Mouse (Mus musculus) forebrain, embryonic 15.5 days (tissue): ENCODE results near the gene B3galt1. TPM values are rescaled to one million over a fixed set of nuclear protein-coding genes. Genes with fewer than 3 reads are reported as not detected.
A peak's percentile ranks its signal among the peaks of the same experiment; 100 is the strongest.

Experiments
- ATAC-seq: fragments of 200-750 bp; cut with Nextera tagmentation; replicated peaks from 2 replicates; pipeline ENCODE4 v1.8.0; 2017; ENCODE audit warnings: mild to moderate bottlenecking, moderate TSS enrichment, moderate library complexity
- H3K27ac ChIP-seq: fragments of 300-500 bp; sonication (generic); replicated peaks from 2 replicates; pipeline ENCODE4 v1.5.1; 2015; ENCODE audit warnings: mild to moderate bottlenecking, inconsistent platforms
- H3K27me3 ChIP-seq: fragments of 300-500 bp; sonication (generic); 2 replicates; pipeline ENCODE4 v1.6.1; 2015; ENCODE audit warnings: inconsistent platforms
- H3K36me3 ChIP-seq: fragments of 300-500 bp; sonication (generic); 2 replicates; pipeline ENCODE4 v1.6.1; 2015; ENCODE audit warnings: mild to moderate bottlenecking, inconsistent platforms
- H3K4me1 ChIP-seq: fragments of 300-500 bp; sonication (generic); 2 replicates; pipeline ENCODE4 v1.6.1; 2015; ENCODE audit warnings: inconsistent platforms
- H3K4me2 ChIP-seq: fragments of 300-500 bp; sonication (generic); replicated peaks from 2 replicates; pipeline ENCODE4 v1.6.1; 2015; ENCODE audit warnings: mild to moderate bottlenecking, inconsistent platforms
- H3K4me3 ChIP-seq: fragments of 300-500 bp; sonication (generic); 2 replicates; pipeline ENCODE4 v1.5.1; 2015; ENCODE audit warnings: mild to moderate bottlenecking, inconsistent platforms
- H3K9ac ChIP-seq: fragments of 300-500 bp; sonication (generic); replicated peaks from 2 replicates; pipeline ENCODE4 v1.6.1; 2015; ENCODE audit warnings: mild to moderate bottlenecking, inconsistent platforms
- H3K9me3 ChIP-seq: fragments of 300-500 bp; sonication (generic); 2 replicates; pipeline ENCODE4 v1.6.1; 2016; ENCODE audit warnings: inconsistent platforms
- WGBS: fragments of 180-500 bp; shearing (Covaris S2); methylation state at CpG from one replicate; pipeline ENCODE4 v1.1.7; 2015; ENCODE audit warnings: mixed read lengths; 5-methylcytosine and 5-hydroxymethylcytosine counted together
- polyA plus RNA-seq: library from polyadenylated mRNA; unstranded; fragments of >200 nt; fragmentation: Nextera tagmentation; extraction: Ambion mirVana; gene quantifications from 2 replicates; pipeline ENCODE4 v1.2.1, GENCODE M21; 2015

B3galt1 gene
- polyA plus RNA-seq, 1 experiment from 2014 or later: 56.0 TPM

DNA sequence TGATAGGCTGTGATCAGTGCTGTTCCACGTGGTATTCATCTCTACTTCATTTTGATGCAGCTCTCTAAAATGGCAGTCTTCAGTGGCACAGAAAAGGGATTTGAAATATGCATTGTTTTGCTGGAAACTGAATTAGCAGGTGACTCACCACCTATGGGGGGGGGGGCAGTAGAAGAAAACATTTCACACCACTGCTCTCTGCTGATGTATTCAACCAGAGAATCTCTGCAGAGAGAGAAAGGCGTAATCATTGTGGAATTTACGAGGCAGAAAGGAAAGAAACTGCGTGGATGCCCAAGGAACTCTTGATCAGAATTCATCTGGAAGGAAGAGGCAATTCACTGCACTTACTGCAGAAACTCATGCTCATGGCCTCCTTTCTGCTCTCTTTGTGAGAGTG, 445.7 kb downstream of the B3galt1 start:
- Histone ChIP-seq H3K4me1 (no peaks in the 10 kb centered on the region), H3K9ac (no peak overlapping the region), H3K27me3 (no peaks in the 10 kb centered on the region), H3K36me3 (no peaks in the 10 kb centered on the region), H3K4me3 (no peak overlapping the region), H3K9me3 (no peaks in the 10 kb centered on the region), H3K4me2 (no peak overlapping the region), H3K27ac (no peak overlapping the region)
- 88% methylated on average over 4 of the region's 4 CpGs for WGBS
- ATAC-seq: no peak

DNA sequence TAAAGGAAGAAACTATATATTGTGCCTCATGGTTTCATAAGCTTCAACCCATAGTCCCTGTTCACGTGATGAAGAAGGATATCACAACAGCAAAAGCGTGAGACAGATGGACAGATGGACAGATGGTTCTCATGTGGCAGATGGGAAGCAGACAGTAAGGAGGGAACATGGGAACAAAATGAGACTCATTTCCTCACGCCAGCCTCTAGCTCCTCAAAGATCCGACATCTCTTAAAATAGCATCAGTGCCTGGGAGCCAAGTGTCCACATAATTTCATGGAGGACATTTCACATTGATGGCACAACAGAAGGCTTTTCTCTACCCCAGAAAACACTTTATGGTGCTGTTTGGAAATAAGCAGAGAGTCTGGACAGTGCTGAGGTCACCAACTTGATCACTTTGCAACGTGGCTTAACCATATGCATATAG, 454.6 kb downstream of the B3galt1 start:
- Histone ChIP-seq H3K27ac (no peak overlapping the region), H3K36me3 (no peaks in the 10 kb centered on the region), H3K27me3 (no peaks in the 10 kb centered on the region), H3K4me1 (no peaks in the 10 kb centered on the region), H3K4me2 (no peak overlapping the region), H3K4me3 (no peak overlapping the region), H3K9ac (no peak overlapping the region), H3K9me3 (no peaks in the 10 kb centered on the region)
- no peak for ATAC-seq
- 70% methylated on average over 5 of the region's 5 CpGs for WGBS

DNA sequence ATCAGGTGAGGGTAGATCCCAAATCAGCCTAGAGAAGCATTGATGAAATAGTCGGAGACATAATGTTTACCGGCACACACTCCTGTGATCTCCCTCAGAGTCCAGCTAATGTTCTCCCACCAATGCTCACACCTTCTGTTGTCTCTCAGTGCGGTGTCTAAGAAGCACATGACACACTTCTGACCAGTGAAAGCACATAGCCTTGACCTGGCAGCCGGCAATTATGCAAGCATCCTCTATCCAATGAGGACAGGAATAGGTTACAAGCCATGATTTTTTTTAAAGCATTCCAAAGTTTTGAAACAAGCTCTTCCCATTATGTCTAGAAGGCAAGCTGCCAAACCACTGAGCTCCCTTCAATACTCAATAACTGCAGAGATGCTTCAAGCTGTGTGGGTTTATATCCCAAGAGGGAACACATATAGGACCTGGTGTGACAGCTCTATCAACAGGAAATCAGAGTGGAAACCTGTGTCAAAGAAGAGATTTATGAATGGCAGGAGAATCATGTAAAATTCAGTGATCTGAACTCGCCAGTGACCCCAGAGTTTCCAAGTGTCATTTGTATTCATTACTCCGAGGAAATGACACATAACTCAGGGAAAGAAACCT, 456.0 kb downstream of the B3galt1 start:
- no peak overlapping the region for H3K9ac ChIP-seq
- no peaks in the 10 kb centered on the region for H3K36me3 ChIP-seq
- 87% methylated on average over 6 of the region's 6 CpGs for WGBS
- no peaks in the 10 kb centered on the region for H3K4me1 ChIP-seq
- H3K27me3 ChIP-seq: no peaks in the 10 kb centered on the region
- H3K4me2 ChIP-seq: no peak overlapping the region
- no peak overlapping the region for H3K27ac ChIP-seq
- no peaks in the 10 kb centered on the region for H3K9me3 ChIP-seq
- no peak overlapping the region for H3K4me3 ChIP-seq
- ATAC-seq: no peak

DNA sequence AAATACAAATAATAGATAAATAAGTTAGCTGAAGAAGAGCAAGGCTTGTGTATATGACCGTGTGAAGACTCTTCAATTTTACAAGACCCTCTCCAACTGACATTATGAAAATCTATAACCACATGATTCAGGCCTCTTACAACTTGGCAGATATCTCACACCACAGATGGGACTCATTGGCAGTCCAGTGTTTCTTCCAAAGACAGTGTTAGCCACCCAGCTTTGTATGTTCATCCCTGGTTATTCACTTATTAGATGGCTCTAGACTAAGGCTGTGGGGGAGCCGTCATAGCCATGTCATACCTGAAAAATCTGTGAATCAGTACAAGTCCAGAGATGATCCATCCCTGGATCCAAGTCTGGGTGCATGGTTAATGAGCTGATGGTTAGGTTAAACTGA, 463.1 kb downstream of the B3galt1 start:
- no peaks in the 10 kb centered on the region for H3K36me3 ChIP-seq
- H3K4me1 ChIP-seq: no peaks in the 10 kb centered on the region
- no peaks in the 10 kb centered on the region for H3K27me3 ChIP-seq
- H3K9me3 ChIP-seq: no peaks in the 10 kb centered on the region
- no peak overlapping the region for H3K4me3 ChIP-seq
- ATAC-seq: no peak
- WGBS: 100% methylated on average over 2 of the region's 2 CpGs
- no peak overlapping the region for H3K4me2 ChIP-seq
- no peak overlapping the region for H3K27ac ChIP-seq
- no peak overlapping the region for H3K9ac ChIP-seq

DNA sequence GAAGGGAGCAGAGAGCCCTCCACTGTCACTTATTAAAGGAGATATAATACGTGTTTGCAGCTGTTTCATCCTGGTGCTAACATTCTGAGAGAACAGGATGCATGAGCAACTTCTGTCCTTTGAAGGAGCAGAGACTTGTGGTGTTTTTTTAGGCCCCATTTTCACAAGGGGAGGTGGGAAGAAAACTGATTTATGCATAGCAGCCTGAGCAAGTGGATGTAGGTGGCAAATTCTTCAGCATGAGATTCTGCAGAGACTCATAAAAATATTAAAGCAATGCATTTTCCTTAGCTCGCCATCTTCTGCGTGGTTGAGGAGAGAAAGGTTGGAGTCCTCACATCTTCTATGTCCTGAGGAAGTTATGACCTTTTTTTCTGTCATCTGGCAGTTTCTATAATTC, 469.0 kb downstream of the B3galt1 start:
- Histone ChIP-seq H3K4me3 (no peak overlapping the region), H3K27ac (no peak overlapping the region), H3K9me3 (no peaks in the 10 kb centered on the region), H3K36me3 (no peaks in the 10 kb centered on the region), H3K4me2 (no peak overlapping the region), H3K9ac (no peak overlapping the region), H3K4me1 (no peaks in the 10 kb centered on the region), H3K27me3 (no peaks in the 10 kb centered on the region)
- ATAC-seq: no peak
- 92% methylated on average over 3 of the region's 3 CpGs for WGBS

DNA sequence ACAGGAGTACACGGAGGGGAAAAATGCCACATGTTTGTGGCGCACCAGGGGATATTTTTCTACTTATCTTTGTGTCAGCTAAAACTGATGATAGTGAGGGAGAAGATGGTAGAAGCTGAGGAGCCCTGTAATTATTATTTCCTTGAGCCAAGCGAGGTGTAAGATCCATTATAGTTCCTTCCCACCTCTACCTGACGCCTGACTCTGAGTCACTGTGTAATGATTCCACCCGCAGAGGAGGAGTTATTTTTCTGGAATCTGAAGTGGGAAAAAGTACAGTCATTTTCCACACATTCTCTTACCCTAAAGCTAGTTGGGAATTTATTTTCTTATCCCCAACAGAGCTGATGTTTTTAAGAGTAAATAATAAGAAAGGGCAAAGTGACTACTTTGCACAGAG, 475.1 kb downstream of the B3galt1 start:
- no peak for ATAC-seq
- Histone ChIP-seq H3K9ac (no peak overlapping the region), H3K4me3 (no peak overlapping the region), H3K9me3 (no peaks in the 10 kb centered on the region), H3K27me3 (no peaks in the 10 kb centered on the region), H3K4me2 (no peak overlapping the region), H3K4me1 (no peaks in the 10 kb centered on the region), H3K27ac (no peak overlapping the region), H3K36me3 (no peaks in the 10 kb centered on the region)
- whole genome bisulfite sequencing: 87% methylated on average over 5 of the region's 5 CpGs

DNA sequence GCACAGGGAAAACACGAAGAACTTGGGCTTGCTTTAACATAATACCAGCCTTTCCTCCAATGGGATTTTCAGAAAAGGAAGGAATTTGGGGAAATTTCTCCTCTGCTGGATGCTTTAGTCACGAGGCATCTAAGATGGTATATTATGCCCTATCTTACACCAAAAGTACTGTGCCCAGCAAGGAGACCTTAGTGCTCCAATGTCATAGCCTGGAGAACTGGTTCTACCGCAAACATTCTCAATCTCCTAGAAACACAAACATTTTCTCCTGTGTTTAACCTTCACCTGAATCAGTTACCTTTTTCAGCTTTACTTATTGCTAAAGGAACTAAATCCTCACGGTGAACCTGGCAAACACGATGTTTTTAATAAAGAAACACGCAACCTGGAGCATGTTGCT, 486.8 kb downstream of the B3galt1 start:
- H3K27ac ChIP-seq: no peak overlapping the region
- no peaks in the 10 kb centered on the region for H3K36me3 ChIP-seq
- no peak overlapping the region for H3K9ac ChIP-seq
- H3K4me2 ChIP-seq: no peak overlapping the region
- 91% methylated on average over 6 of the region's 6 CpGs for WGBS
- no peaks in the 10 kb centered on the region for H3K9me3 ChIP-seq
- H3K4me1 ChIP-seq: no peaks in the 10 kb centered on the region
- H3K4me3 ChIP-seq: no peak overlapping the region
- no peak for ATAC-seq
- H3K27me3 ChIP-seq: no peaks in the 10 kb centered on the region

DNA sequence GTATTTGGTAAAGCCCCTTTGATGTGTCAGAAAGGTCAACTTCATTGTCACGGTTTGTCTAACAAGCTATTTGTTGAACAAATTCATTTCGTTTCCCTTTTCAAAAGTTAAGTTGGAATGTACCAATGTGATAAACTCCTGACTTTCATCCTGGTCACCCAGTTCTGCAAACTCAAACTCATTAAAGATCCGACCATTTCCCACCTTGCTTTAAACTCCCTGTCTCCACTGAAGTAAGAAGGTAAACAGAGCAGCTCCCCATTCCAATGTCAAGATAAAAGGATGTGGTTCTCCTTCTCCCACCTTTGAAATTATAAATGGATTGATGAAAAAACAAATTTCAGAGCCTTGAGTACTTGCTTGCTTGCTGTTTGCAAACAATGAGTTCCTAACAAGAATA, 487.6 kb downstream of the B3galt1 start:
- no peaks in the 10 kb centered on the region for H3K36me3 ChIP-seq
- no peak overlapping the region for H3K9ac ChIP-seq
- WGBS: 81% methylated on average over 3 of the region's 3 CpGs
- no peaks in the 10 kb centered on the region for H3K27me3 ChIP-seq
- no peaks in the 10 kb centered on the region for H3K4me1 ChIP-seq
- no peak for ATAC-seq
- H3K27ac ChIP-seq: no peak overlapping the region
- no peaks in the 10 kb centered on the region for H3K9me3 ChIP-seq
- H3K4me3 ChIP-seq: no peak overlapping the region
- H3K4me2 ChIP-seq: no peak overlapping the region

DNA sequence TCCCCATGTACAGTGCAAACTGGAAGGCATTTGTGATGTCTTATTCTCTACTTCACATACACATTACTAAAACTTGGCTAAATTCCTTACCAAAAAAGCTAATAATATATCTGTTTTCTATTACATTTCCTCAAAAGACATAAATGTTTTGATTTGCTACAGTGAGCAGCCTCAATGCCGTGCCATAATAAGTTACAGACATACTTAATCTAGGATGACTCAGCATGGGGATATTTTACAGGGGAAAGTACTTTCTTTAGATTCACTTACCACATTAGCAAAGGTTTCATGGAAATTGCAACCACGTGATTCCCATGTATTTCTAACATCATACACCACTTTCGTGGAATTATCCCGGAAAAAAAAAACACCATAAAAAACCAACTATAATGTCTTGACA, 495.7 kb downstream of the B3galt1 start:
- H3K4me2 ChIP-seq: no peak overlapping the region
- H3K4me3 ChIP-seq: no peak overlapping the region
- H3K9me3 ChIP-seq: no peaks in the 10 kb centered on the region
- no peak overlapping the region for H3K27ac ChIP-seq
- no peaks in the 10 kb centered on the region for H3K36me3 ChIP-seq
- no peak overlapping the region for H3K9ac ChIP-seq
- no peaks in the 10 kb centered on the region for H3K27me3 ChIP-seq
- WGBS: 88% methylated on average over 4 of the region's 4 CpGs
- H3K4me1 ChIP-seq: no peaks in the 10 kb centered on the region
- ATAC-seq: no peak

DNA sequence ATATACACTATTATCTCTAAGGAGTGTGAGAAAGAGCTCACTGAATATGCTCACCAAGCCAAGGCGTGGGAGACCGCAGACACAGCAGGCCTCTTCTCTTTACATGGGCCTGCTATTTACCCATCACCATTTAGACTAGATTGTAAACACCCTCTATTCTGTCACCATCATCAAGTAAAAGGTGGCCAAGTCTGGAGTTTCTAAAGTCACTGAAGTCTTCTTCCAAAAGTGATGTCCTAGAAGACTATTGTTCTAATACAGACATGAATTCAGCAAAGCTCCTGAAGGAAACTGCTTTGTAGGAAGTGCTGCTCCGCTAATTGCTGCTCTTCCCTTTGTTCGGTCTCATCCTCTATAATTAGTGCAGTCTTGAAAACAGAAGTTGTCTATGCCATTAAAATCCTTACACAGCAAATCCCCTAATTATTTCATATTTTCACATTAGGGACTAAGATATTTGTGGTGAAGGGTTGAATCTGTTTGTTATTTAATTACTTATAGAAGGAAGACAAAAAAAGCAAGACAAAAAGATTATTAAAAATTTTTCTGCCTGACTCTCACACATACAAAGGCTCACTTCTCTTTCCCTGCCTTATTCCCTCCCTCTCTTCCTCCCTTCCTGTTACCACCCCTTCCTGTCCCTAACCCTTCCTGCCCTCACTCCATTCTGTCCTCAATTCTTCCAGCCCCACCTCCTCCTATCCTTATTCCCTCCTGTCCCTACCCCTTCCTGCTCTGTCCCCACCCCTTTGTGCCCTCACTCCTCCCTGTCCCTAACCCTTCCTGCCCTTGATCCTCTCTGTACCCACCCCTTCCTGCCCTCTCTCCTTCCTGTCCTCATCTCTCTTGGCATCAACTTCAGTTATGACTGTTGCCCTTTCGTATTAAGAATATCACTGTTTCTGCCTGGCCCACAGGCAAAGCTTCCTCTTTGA, 514.0 kb downstream of the B3galt1 start:
- 64% methylated on average over 5 of the region's 5 CpGs for WGBS
- no peak overlapping the region for H3K27ac ChIP-seq

DNA sequence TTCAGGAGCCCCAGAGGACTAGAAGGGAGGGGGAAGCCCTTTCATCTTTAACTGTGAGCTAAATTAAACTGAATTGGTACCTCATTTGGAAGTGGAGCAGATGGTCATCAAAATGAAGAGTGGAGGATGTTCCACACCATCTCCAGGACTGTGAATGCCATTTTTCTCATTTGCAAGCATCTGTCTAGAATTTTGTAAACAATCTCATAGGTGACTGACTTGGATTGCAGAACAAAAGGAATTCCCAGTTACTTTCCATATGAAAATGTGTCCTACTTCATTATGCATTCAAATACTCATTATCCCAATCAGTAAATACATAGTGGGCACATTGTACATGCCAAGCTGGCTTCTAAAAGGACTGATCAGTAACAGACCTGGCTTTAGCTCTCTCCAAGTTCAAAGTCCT, 515.2 kb downstream of the B3galt1 start:
- H3K27me3 ChIP-seq: no peaks in the 10 kb centered on the region
- H3K9ac ChIP-seq: no peak overlapping the region
- no peak overlapping the region for H3K4me3 ChIP-seq
- peak; percentile 63 for ATAC-seq
- H3K36me3 ChIP-seq: no peaks in the 10 kb centered on the region
- no peaks in the 10 kb centered on the region for H3K9me3 ChIP-seq
- no peak overlapping the region for H3K27ac ChIP-seq
- peaks cover 5% of the 10 kb centered on the region; the same call in 1 of the 2 replicates for H3K4me1 ChIP-seq
- H3K4me2 ChIP-seq: no peak overlapping the region

More for the DNA sequence above, 514.0 kb downstream of the B3galt1 start:
- no peak overlapping the region for H3K4me3 ChIP-seq
- H3K27me3 ChIP-seq: no peaks in the 10 kb centered on the region
- ATAC-seq: peak; percentile 57
- H3K9ac ChIP-seq: no peak overlapping the region
- peaks cover 5% of the 10 kb centered on the region; the same call in 1 of the 2 replicates for H3K4me1 ChIP-seq
- H3K36me3 ChIP-seq: no peaks in the 10 kb centered on the region
- no peaks in the 10 kb centered on the region for H3K9me3 ChIP-seq
- H3K4me2 ChIP-seq: no peak overlapping the region

DNA sequence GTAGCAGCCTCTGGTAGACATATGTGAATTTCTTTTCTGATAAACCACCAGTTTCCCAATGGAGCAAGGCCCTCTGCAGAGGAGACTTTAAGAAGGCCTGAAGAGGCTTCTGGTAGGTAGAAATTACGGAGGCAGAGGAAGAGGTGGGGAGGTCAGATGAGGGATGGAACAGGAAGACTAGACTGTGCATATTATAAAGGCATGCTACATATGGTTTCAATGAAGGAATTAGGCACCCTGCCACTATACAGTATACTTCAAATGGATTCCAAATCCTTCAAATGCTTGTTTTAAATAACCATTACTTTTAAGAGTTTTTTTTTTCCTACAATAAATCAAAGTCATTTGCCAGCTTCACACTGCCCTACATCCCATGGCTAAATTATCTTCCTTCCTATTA, 518.8 kb downstream of the B3galt1 start:
- H3K9me3 ChIP-seq: no peaks in the 10 kb centered on the region
- H3K27ac ChIP-seq: no peak overlapping the region
- no peak overlapping the region for H3K4me3 ChIP-seq
- no peak overlapping the region for H3K9ac ChIP-seq
- no peak for ATAC-seq
- H3K36me3 ChIP-seq: no peaks in the 10 kb centered on the region
- no peak overlapping the region for H3K4me2 ChIP-seq
- no peaks in the 10 kb centered on the region for H3K27me3 ChIP-seq
- 100% methylated on average over 1 of the region's 1 CpGs for WGBS
- peaks cover 5% of the 10 kb centered on the region; the same call in 1 of the 2 replicates for H3K4me1 ChIP-seq
